Mouse (Mus musculus) embryonic stem cell, embryonic (primary cell): ENCODE results near the gene Ptprf.

Experiments
- CTCF ChIA-PET, 4 experiments: fragments of 300-600 bp in 2 of 4; fragments of 350-600 bp in 2 of 4; sonication (Branson Sonifier 250); formaldehyde crosslinking; loops; one replicate each; lab custom pipeline; 2022; ENCODE audit warnings: inconsistent platforms in 2 of 4; lab: Charles Lee
- POLR2A ChIA-PET, 4 experiments: fragments of 300-600 bp in 2 of 4; fragments of 350-600 bp in 2 of 4; sonication (Branson Sonifier 250); formaldehyde crosslinking; loops; one replicate each; lab custom pipeline; 2022; ENCODE audit warnings: antibody characterized with exemption in 4 of 4, inconsistent platforms in 1 of 4; lab: Charles Lee

Ptprf gene

GRCm38 (mm10) chr4:118292741-118293306 is 1.6 kb upstream of the Ptprf start:
- CTCF ChIA-PET: interaction anchor here (0.5 to 2.1 kb wide), 52 partner anchors 10 to 425 kb away, joined by 3 to 16 read pairs (median 4); partner anchors contain the start of genes Kdm4a (in 2 of the 4) and St3gal3 (in 1 of the 4)
- POLR2A ChIA-PET: interaction anchor here in 3 of 4 experiments (0.5 to 1.4 kb wide), 7 partner anchors 11 to 113 kb away, joined by 3 to 10 read pairs (median 3); partner anchors contain the start of gene Kdm4a (in 2 of the 3)

- ChIA-PET POLR2A (interaction anchor here (0.6 to 2.7 kb wide), 22 partner anchors 9 to 1144 kb away, joined by 3 to 20 read pairs (median 4); partner anchors contain the start of gene Kdm4a (in 4 of the 4)), CTCF (interaction anchor here in 3 of 4 experiments (0.6 to 1.5 kb wide), 12 partner anchors 9 to 289 kb away, joined by 3 to 6 read pairs (median 3); no protein-coding TSS in a partner anchor)
Measured at GRCm38 (mm10) chr4:118290416-118291030, 682 bp downstream of the Ptprf start.

GRCm38 (mm10) chr4:118289960-118290415 is 1.2 kb downstream of the Ptprf start:
- POLR2A ChIA-PET: interaction anchor here in 3 of 4 experiments (0.7 to 2.7 kb wide), 13 partner anchors 9 to 1143 kb away, joined by 3 to 20 read pairs (median 5); partner anchors contain the start of gene Kdm4a (in 2 of the 3)
- CTCF ChIA-PET: interaction anchor here in 2 of 4 experiments (0.5 to 1.1 kb wide), 5 partner anchors 19 to 353 kb away, joined by 3 to 11 read pairs (median 4); no protein-coding TSS in a partner anchor

DNA sequence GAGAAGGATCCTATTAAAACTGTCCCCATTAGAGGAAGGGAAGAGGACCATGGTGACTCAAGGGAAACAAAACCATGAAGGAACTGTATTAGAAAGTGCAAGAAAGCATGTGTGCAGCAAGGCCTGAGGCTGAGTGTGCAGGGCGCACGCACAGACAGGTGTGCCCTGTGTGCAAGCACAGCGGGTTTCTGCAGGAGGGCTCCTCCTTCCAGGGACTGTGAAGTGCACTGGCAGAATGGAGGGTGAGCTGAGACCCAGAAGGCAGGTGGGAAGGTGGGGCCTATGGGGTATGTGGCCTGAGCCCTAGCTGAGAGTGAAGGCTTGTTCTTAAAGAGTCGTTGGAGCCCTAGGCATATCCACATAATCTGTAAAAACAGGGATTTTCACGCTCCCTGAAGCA is 1.9 kb downstream of the Ptprf start:
- ChIA-PET CTCF (interaction anchor here in 2 of 4 experiments (0.5 to 0.9 kb wide), 3 partner anchors 19 to 352 kb away, joined by 3 to 4 read pairs (median 4); no protein-coding TSS in a partner anchor), POLR2A (interaction anchor here in 3 of 4 experiments (0.7 to 2.7 kb wide), 10 partner anchors 12 to 1142 kb away, joined by 3 to 20 read pairs (median 5); partner anchors contain the start of gene Kdm4a (in 1 of the 3))

- POLR2A ChIA-PET: interaction anchor here in 3 of 4 experiments (0.6 to 2.7 kb wide), 6 partner anchors 14 to 151 kb away, joined by 3 to 8 read pairs (median 4); no protein-coding TSS in a partner anchor
Measured at GRCm38 (mm10) chr4:118288531-118288930, 2.7 kb downstream of the Ptprf start.

GRCm38 (mm10) chr4:118286202-118286601 is 5.0 kb downstream of the Ptprf start:
- POLR2A ChIA-PET: interaction anchor here in 2 of 4 experiments (1.9 to 3.9 kb wide), 3 partner anchors 10 to 106 kb away, joined by 7 to 14 read pairs (median 9); partner anchors contain the start of gene Kdm4a (in 1 of the 2)
- CTCF ChIA-PET: interaction anchor here in 1 of 4 experiments (0.5 kb wide), 1 partner anchor 463 kb away, joined by 5 read pairs; no protein-coding TSS in a partner anchor

More at GRCm38 (mm10) chr4:118288531-118288930, 2.7 kb downstream of the Ptprf start:
- CTCF ChIA-PET: no interaction called here

GRCm38 (mm10) chr4:118282182-118282562 is 9.0 kb downstream of the Ptprf start:
- ChIA-PET POLR2A (interaction anchor here in 2 of 4 experiments (0.7 to 6.3 kb wide), 12 partner anchors 9 to 148 kb away, joined by 3 to 41 read pairs (median 4); partner anchors contain the start of genes Kdm4a (in 2 of the 2), Ptprf (in 2 of the 2) and St3gal3 (in 1 of the 2)), CTCF (interaction anchor here in 2 of 4 experiments (0.9 to 1.7 kb wide), 5 partner anchors 9 to 286 kb away, joined by 3 to 9 read pairs (median 3); partner anchors contain the start of gene Ptprf (in 1 of the 2))

GRCm38 (mm10) chr4:118281444-118282181 is 9.6 kb downstream of the Ptprf start:
- POLR2A ChIA-PET: interaction anchor here in 3 of 4 experiments (0.5 to 6.3 kb wide), 17 partner anchors 8 to 1134 kb away, joined by 3 to 41 read pairs (median 4); partner anchors contain the start of genes Kdm4a (in 2 of the 3) and Ptprf (in 2 of the 3)
- CTCF ChIA-PET: interaction anchor here in 3 of 4 experiments (0.9 to 1.7 kb wide), 7 partner anchors 10 to 287 kb away, joined by 3 to 9 read pairs (median 4); partner anchors contain the start of gene Ptprf (in 1 of the 3)

- POLR2A ChIA-PET: interaction anchor here in 3 of 4 experiments (0.6 to 6.3 kb wide), 7 partner anchors 9 to 151 kb away, joined by 3 to 41 read pairs (median 8); partner anchors contain the start of genes Ptprf (in 2 of the 3) and Kdm4a (in 1 of the 3)
- CTCF ChIA-PET: interaction anchor here in 2 of 4 experiments (0.9 to 1.6 kb wide), 3 partner anchors 10 to 12 kb away, joined by 4 to 7 read pairs (median 5); no protein-coding TSS in a partner anchor
Measured at GRCm38 (mm10) chr4:118280506-118280905, 10.7 kb downstream of the Ptprf start.

GRCm38 (mm10) chr4:118276520-118277232 is 14.5 kb downstream of the Ptprf start:
- CTCF ChIA-PET: interaction anchor here in 1 of 4 experiments (0.6 to 1.4 kb wide), 2 partner anchors 55 to 971 kb away, joined by 3 read pairs; no protein-coding TSS in a partner anchor
- POLR2A ChIA-PET: interaction anchor here in 3 of 4 experiments (0.6 to 7.1 kb wide), 9 partner anchors 8 to 192 kb away, joined by 3 to 38 read pairs (median 3); partner anchors contain the start of genes Kdm4a (in 2 of the 3) and Ptprf (in 1 of the 3)

DNA sequence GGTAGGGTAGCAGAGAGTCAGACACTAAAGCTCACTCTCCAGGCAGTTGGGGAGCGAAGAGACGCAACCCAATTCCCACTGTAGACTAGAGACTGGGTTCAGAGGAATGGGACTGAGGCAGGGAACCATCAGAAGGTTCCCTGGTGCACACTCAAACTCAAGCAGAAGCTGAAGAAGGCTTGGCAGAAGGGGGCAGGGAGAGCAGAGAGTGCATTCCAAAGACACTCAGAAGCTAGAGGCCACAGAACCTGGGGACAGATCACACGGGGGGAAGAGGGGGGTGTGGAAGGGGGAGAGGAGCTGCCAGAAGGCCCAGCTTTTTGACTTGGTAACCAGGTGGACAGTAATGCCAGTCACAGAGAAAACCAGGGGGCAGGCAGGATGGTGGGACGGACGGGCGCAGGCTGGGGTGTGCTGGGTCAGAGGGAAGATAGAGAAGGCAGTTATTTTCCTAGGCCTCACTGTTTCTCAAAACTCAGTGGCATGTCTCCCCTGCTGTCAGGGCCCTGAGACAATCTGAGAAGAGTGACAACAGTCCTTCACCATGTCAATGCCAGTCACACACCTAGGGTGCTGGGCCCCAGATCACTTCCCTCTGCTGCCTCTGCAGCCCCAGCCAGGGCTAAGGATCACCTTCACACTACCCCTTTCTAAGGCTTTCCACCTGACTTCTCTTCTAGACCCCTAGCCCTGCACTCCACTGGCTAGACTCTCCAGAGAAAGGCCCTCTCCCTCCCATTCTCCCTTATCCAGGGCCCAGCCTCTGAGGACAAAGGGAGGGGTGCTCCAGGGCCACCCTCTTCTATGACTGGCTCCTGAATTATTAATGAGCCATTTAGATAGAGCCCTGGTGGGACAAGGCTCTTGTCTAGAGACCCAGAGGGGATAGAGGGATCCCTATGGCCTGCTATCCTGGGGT is 15.3 kb downstream of the Ptprf start:
- POLR2A ChIA-PET: interaction anchor here in 3 of 4 experiments (0.8 to 7.1 kb wide), 8 partner anchors 9 to 97 kb away, joined by 3 to 38 read pairs (median 4); partner anchors contain the start of genes Kdm4a (in 2 of the 3) and Ptprf (in 1 of the 3)
- CTCF ChIA-PET: interaction anchor here in 2 of 4 experiments (0.7 to 1.4 kb wide), 2 partner anchors 17 to 55 kb away, joined by 3 read pairs; no protein-coding TSS in a partner anchor

GRCm38 (mm10) chr4:118274521-118274920 is 16.7 kb downstream of the Ptprf start:
- POLR2A ChIA-PET: interaction anchor here in 2 of 4 experiments (1.4 to 7.1 kb wide), 4 partner anchors 9 to 95 kb away, joined by 3 to 38 read pairs (median 8); partner anchors contain the start of gene Kdm4a (in 1 of the 2)
- CTCF ChIA-PET: interaction anchor here in 1 of 4 experiments (0.7 kb wide), 1 partner anchor 232 kb away, joined by 3 read pairs; no protein-coding TSS in a partner anchor

- ChIA-PET CTCF (interaction anchor here in 2 of 4 experiments (0.7 to 1.0 kb wide), 2 partner anchors 17 to 232 kb away, joined by 3 read pairs; partner anchors contain the start of gene Ptprf (in 1 of the 2)), POLR2A (interaction anchor here in 2 of 4 experiments (0.6 to 7.1 kb wide), 12 partner anchors 7 to 197 kb away, joined by 3 to 41 read pairs (median 4); partner anchors contain the start of genes Kdm4a (in 2 of the 2) and Ptprf (in 1 of the 2))
Measured at GRCm38 (mm10) chr4:118273998-118274397, 17.2 kb downstream of the Ptprf start.

GRCm38 (mm10) chr4:118273545-118273944 is 17.7 kb downstream of the Ptprf start:
- POLR2A ChIA-PET: interaction anchor here in 2 of 4 experiments (0.6 to 7.1 kb wide), 16 partner anchors 8 to 196 kb away, joined by 3 to 41 read pairs (median 3); partner anchors contain the start of genes Kdm4a (in 2 of the 2) and Ptprf (in 1 of the 2)
- CTCF ChIA-PET: interaction anchor here in 3 of 4 experiments (0.5 to 1.0 kb wide), 6 partner anchors 18 to 974 kb away, joined by 3 to 5 read pairs (median 3); partner anchors contain the start of gene Ptprf (in 1 of the 3)
